Mouse (Mus musculus) ovary, postnatal 36 days (tissue): ENCODE data around the gene Impdh1.
"Not testable (repeated sequence)": the region's sequence is repeated elsewhere in the genome, so short reads cannot be mapped to it uniquely, and the experiment has no call there.

Experiments
- DNase-seq: peaks from one replicate; pipeline ENCODE4 v3.0.0; 2022; ENCODE audit warnings: low spot score, mixed read lengths

Impdh1 gene

DNA sequence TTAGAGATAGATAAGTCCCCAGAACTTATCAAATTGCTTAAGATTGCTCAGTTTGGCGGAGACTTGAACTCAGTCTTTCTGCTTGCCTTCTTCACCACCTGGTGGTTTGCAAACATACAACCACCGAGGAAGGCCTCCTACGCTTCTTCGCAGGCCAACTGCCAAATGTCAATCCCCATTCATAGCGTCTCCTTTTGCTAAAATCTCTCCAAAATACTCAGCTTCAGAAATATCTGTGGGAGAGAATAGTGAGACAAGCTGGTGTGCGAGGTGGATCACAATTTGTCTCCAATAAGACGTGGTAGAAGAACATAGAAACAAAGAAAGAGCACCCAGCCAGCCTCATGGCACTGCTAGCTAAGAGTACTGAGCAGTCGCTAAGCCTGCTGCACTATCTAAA, 36.3 kb downstream of the Impdh1 start:
- no peak for DNase-seq

DNA sequence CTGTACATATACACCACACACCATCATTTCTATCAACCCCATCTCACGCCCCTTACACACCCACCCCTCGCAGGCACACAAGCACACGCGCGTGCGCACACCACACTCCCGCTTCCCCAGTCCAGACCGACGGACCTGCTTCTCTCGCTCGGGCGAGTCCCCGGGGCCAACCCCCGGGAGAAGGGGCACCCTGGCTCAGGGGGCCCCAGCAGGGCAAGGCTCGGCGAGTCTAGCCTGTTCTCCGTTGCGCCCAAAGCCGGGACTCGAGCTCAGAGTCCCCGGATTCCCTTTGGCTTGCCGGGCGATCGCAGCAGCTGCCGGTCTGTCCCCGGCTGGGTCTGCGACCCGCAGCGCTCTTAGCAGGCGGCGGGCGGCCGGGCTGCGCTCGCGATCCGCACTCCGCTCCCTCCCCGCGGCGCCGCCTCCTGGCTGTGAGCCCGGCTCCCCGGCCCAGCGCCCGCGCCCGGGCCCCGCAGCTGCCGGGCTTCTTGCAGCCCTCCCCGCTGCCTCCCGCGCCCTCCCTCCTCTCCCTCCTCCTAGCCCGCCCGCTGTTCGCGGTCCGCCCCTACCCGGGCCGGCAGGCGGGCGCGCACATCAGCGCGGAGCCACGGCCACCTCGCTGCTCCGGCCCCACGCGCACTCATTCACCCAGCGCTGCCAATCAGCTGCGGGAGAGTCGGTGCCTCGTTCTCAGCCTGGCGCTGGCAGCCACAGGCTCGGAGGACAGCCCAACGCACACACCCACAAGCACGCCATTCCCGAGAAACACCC, 37.1 kb downstream of the Impdh1 start, which contains the start of gene Prrt4:
Gene Prrt4, minus strand, starts transcription at position 697 of the 771 bp plus-strand sequence.
- DNase-seq = peak; percentile 75

DNA sequence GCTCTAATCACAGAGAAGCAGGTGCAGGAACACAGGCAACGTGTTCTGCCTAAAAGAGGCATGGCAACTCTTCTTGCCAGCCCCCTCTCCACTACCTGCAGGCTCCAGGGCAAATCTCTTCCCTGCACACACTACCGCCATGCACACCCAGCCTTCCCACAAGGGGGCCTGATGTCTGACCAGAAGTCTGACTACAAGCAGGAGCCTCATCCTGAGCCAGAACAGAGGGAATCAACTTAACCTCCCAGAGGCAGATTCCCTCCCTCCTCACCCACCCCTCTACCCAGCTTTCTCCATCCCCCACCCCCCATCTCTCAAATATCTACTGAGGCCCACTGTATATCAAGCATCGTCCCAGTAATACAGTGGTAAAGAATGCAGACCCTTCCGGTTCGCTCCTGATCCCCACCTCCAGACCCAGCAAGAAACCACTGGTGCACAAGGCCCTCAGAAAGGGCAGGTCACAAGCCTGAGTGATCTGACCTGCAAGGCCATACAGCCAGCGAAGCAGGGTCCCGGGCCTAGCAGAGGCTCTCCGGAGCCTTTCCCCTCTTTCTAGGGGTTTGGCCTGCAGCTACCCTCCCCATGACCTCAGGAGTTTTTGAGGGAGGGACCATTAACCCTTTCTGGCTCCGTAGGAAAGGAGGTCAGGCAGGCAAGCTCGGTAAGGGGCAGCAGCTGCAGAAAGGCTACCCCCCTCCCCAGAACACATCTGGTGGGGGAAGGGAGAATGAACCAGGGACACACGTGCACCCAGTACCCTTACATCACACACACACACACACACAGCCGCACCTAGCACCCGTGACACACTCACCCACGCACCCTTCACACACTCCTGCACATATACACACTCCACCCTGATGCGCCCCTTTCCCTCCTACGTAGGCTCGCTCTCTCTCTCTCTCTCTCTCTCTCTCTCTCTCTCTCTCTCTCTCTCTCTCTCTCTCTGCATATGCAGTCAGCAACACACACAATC, 38.0 kb downstream of the Impdh1 start:
- no peak for DNase-seq

DNA sequence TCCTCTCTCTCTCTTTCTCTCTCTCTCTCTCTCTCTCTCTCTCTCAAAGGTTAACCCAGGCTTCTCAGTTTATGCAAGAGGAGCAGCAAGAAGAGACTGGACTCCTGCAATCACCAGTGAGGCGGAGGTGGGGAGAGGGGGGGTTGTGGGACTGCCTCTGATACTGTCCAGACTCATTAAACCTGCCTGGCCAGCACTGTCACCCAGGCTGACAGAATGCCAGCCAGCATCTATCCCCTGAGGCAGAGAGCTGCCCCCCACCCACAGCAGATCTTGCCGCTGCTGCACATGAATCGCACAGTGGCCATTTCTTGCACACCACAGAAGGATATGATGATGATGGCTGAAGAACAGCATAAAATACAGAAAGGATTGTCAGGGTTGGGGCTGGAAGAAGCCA, 41.1 kb downstream of the Impdh1 start:
- no peak for DNase-seq

DNA sequence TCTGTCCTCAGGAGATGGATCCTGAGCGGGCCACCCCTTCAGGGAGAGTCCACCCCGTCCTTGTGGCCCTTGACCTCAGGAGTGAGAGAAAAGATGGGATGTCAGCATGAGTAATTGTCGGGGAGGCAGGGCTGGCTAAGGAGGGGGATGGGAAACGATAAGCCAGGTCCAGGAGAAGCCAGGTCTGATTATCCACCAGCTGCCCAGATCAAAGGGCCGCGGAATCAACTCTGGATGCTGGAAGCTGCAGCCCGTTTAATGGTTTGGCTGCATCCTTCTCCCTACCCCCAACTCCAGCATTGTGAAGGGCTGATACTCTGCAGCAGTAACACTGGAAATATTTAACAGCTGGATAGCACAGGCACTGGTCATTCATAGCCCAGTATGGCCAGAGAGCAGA, 41.8 kb downstream of the Impdh1 start:
- DNase-seq = no peak

DNA sequence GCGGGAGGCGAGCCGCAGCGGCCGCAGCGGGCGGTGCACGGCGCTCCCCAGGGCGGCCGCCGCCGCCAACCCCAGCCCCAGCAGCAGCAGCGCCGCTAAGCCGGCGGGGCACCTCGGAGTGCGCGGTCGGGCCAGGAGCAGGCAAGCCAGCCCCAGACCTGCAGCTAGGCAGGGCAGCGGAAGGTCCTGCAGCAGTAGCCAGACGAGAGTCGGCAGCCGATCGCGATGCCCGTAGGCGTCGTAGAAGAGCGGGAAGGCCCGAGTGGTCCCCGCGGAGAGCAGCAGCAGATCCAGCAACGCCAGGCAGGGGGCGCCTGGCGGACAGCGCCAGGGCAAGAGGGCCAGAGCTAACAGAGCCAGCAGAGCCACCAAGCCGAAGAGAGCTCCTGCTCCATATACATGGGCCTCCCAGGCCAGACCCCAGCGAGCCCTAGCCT, 45.2 kb downstream of the Impdh1 start:
- peak; percentile 86 for DNase-seq

DNA sequence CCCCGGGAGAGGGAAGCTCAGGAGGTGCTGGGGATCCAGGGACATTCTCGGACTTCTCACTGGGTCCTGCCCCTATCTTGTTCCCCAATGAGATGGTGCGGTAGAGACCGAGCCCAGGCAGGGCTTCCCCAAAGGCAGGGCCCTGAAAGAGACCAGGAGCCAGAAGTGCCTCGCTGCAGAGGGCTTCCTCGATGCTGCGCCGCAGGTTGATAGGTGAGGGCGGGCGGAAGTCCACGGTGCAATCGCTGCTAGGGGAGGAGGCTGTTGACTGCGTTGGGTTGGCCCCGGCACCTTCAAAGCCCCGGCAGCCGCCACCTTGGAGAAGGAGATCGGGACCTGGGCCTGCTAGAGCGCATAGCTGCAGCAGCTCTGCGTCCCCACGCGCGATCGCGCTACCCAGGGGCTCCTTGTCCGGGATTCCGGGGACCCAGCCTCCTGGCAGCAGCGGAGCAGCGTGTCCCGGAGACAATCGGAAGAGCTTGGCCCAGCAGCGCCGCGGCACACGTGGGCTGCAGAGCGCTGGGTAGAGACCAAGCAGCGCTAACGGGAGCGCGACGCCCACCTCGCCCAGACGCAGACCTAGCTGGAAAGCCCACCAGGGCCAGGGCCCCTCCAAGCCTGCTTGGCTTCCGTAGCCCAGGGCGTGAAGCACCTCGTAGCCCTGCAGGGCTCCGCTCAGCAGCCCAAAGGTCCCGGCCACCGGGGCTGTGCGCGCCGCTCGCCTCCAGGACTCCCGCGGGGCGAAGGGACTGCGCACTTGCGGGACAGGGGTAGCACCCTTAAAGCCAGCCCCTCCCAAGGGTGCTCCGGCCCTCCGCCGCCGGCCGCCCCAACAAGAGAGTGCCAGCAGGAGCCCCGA, 45.9 kb downstream of the Impdh1 start:
- DNase-seq = peak; percentile 14

DNA sequence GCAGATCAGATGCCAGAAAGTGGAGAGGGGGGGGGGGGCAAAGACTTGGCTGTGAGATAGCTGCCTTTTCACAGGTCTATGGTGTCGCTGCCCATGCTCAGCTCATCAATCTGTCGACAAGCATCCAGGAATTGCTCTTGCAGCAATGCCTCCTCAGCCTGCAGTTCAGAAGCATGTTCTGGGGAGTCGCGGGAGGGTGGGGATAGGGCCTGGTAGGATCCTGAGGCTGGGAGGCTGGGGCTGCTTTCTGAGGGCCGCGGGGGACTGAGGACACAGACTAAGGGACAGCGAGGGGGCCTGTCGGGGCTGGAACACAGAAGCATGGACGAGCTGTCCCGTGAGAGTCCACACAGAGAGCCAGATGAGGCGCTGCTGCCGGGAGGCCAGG, 46.5 kb downstream of the Impdh1 start:
- no peak for DNase-seq

DNA sequence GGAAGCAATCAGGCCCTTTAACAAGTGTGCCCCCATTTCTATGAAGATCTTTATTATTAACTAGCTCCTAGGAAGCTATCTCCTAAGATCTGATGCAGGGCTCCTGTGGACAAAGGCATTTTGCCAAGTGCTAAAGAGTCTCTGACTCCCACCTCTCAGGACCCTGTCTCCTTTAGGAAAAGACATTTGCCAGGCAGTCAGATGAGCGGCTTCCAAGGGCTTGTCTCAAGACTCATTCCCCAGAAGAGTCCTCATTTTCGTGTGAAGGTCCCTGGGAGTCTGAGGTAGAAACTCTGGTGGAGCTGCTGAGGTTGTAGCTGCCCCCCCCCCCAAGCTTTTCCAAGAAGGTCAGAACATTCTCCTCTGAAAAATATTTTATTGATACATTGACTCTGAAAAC, 47.3 kb downstream of the Impdh1 start:
- no peak for DNase-seq

DNA sequence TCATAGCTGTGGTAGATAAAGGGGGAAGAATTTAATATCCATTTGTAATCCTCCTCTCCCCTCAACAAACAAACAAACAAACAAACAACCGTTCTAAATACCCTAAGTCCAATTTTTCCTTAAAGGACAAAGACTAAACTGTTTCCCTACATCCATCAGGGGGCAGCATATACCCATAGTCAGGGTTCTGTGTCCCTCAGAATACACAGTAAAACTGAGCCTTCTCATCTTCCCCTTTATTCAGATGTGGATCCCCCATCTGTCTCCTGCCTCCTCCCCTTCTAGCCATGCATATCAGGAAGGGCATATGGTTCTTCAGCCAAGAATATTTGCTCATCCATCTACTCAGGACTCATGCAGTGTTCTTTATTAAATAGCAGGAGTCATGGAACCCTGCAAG, 50.0 kb downstream of the Impdh1 start:
- no peak for DNase-seq

DNA sequence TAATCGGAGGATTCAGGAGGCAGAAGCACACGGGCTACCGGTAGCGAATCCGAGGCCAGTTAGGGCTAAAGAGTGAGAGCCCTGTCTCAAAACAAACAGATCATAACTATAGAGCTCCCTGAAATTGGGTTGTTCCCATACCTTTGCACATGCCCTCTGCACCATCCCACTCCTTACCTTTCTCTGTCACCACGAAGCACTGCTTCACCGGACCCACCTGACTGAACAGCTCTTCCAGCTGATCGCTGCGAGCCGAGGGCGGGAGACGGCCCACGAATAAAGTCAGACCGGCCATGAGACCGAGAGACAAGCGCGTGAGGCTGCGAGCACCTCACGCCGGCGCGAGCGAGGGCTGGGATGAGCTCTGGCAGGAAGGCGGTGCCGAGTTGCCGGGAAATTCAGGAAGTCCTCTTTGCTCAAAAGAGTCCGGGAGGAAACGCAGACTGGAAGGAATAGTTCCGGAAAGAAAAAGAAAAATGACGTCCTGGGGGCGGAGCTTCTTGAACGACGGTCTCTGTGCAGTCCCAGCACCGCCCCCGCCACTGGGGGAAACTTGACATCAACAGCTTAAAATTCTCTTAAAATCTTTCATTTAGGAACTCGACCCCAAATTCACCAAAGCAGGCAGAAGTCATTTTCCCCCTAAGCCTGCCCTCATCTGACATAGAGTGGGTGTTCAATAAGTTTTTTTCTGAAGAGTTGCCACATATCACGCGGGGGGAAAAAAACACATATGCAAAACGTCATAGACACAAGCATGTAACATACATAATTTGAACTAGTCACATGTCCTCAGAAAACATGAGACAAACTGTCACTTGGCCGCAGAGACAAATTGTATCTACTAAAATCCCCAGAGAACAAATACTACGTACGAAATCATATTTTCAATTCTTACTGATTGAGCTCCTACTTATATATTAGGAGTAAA, 51.6 kb downstream of the Impdh1 start, which contains the start of gene Rbm28:
Gene Rbm28, minus strand, starts transcription at position 693 of the 931 bp plus-strand sequence.
- DNase-seq = peak; percentile 75

DNA sequence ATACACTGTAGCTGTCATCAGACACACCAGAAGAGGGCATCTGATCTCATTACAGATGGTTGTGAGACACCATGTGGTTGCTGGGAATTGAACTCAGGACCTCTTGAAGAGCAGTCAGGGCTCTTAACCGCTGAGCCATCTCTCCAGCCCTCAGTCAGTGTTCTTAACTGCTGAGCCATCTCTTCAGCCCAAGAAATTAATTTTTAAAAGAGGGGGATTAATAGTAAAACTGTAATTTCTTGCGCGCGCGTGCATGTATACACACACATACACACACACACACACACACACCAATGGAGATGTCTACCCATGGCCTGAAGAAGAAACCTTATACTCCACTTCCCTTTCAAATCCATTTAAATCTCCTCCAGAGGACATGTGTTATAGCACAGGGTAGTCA, 54.9 kb downstream of the Impdh1 start:
- DNase-seq = not testable (repeated sequence)

DNA sequence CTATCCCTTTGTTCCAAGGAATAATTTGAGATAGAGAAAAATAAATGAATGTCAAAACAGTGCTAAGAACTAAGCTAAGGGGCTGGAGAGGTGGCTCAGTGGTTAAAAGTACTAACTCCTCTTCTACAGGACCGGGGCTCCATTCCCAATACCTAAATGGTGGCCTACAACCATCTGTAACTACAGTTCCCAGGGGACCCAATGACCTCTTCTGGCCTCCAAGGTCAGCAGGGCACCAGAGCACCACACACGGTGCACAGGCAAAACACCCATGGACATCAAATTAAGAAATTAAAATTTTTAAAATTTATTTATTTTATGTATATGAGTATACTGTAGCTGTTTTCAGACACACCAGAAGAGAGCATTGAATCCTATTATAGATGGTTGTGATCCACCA, 55.4 kb downstream of the Impdh1 start:
- DNase-seq = no peak

DNA sequence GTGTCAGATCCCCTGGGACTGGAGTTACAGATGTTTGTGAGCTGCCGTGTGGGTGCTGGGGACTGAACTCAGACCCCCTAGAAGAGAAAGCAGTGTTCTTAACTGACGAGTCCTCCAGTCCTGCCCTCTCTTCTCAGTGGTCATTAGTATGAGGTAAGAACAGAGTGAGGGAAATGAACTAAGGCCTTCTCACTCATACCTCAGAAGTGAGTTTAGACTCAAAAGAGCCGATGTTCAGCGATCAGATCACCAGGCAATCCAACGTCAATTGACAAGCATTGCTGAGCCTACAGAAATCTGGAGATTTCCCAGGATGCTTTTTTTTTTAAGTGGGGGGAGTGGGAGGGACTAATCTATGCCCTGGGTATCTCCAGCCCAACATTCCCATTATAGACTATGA, 59.8 kb downstream of the Impdh1 start:
- no peak for DNase-seq
